Mouse (Mus musculus) left cerebral cortex, postnatal 14 days (tissue): ENCODE data around the gene Bpifa1. TPM values are rescaled to one million over a fixed set of nuclear protein-coding genes. Genes with fewer than 3 reads are reported as not detected.
"Not testable (repeated sequence)": the region's sequence is repeated elsewhere in the genome, so short reads cannot be mapped to it uniquely, and the experiment has no call there.

ENCODE experiments used
- DNase-seq, 2 experiments: peaks; one replicate each; pipeline ENCODE4 v3.0.0; 2021 to 2022; ENCODE audit warnings: low spot score in 2 of 2, mixed read lengths in 1 of 2
- intact Hi-C: fragments of 180-260 bp; cut with DNase I; formaldehyde crosslinking; loops from one replicate; pipeline ENCODE4 v1.15.1; 2025
- long read RNA-seq, 2 experiments: library from polyadenylated mRNA; stranded (forward); transcript quantifications; one replicate each; pipeline ENCODE4 v2.0.0; 2021
- total RNA-seq, 2 experiments: library from RNA; stranded (reverse); gene quantifications; 2 replicates each; pipeline ENCODE4 v1.2.3; 2021

Gene Bpifa1
- not detected for total RNA-seq
- long read RNA-seq, experiment 1 = 0 reads
- long read RNA-seq, experiment 2 = 0 reads

DNA sequence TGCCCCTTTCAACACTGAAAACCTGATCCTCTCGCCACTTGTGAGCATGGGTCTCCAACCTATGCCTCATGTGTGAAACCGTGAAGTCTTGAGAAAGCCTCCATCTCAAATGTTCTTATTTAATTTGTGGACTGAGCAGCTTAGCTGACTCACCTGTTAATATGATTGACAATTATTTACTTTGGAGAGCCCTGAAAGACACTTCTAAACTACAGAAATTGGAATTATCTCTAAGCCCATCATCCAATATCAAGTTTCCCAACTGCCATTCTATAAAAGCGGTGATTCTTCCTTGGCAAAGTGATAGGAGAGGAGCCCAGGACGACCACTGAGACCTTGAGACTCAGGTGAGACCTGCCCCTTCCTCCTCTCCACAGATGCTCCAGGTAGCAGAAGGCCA, at the start of gene Bpifa1:
Gene Bpifa1 (plus strand): TSS at position 301 of the 400 bp plus-strand sequence.
- intact Hi-C loops = no loop called here
- DNase-seq = no peak

DNA sequence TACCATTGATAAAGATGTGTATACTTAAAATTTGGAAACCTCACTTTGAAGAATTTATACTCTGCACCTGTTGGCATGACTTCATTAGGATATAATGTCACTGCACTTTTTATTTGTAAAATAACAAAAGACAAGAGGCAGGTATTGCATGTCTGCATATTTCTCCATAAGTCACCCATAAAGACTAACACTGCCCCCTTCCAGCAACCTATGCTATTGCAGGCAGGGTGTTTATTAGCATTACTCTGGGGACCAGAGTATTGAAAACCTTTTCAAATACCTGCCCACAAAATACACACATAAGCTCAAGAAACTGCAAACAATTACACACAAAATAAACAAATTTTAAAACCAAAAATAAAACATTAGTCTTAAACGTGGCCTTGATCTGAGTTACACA, 44.9 kb upstream of the Bpifa1 start:
- intact Hi-C loops = no loop called here

GRCm38 (mm10) chr2:154117381-154117780, 25.3 kb upstream of the Bpifa1 start:
- DNase-seq = no peak
- intact Hi-C loops = no loop called here

More for the DNA sequence above, 44.9 kb upstream of the Bpifa1 start:
- no peak for DNase-seq

GRCm38 (mm10) chr2:154130120-154130519, 12.6 kb upstream of the Bpifa1 start, which contains the start of gene Bpifa3:
TSS of gene Bpifa3 (plus strand) at chr2:154130336.
- DNase-seq = no peak
- intact Hi-C loops = no loop called here

DNA sequence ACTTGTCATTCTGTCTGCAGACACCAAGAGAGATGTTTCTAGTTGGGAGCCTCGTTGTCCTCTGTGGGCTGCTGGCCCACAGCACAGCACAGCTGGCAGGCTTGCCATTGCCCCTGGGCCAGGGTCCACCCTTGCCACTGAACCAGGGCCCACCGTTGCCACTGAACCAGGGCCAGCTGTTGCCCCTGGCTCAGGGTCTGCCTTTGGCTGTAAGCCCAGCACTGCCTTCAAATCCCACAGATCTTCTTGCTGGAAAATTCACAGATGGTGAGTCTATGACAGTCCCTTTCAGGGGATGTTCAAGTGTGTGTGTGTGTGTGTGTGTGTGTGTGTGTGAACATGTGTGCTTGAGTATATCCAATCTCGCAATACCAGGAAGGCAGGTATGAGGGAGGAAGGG, 1.1 kb downstream of the Bpifa1 start:
- intact Hi-C loops = no loop called here
- DNase-seq = peak; percentile 10 to 44

- DNase-seq = no peak
- intact Hi-C loops = no loop called here
These were observed 4.8 kb downstream of the Bpifa1 start for GRCm38 (mm10) chr2:154147496-154147895.

- peak; percentile 13 to 53 for DNase-seq
- intact Hi-C loops = no loop called here
These were observed 15.8 kb downstream of the Bpifa1 start for GRCm38 (mm10) chr2:154158433-154158832.

GRCm38 (mm10) chr2:154162307-154162706, 19.6 kb downstream of the Bpifa1 start, which contains the start of gene Bpifa5:
TSS of gene Bpifa5 (plus strand) at chr2:154162607.
- intact Hi-C loops = no loop called here
- no peak for DNase-seq

DNA sequence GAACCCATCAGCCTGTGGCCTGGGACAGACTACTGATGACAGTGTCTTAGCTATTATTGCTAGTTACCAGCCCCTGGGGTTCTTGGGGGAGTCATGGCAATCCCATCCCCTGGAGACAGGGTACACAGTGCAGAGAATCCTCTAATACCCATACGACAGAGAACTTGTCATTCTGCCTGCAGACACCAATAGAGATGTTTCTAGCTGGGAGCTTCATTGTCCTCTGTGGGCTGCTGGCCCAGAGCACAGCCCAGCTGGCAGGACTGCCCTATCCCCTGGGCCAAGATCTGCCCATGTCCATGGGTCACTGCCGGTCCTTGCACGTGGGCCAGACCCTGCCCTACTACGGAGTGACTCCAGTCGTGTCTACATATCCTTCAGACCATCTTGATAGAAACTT, 20.6 kb downstream of the Bpifa1 start:
- DNase-seq = no peak
- intact Hi-C loops = no loop called here

DNA sequence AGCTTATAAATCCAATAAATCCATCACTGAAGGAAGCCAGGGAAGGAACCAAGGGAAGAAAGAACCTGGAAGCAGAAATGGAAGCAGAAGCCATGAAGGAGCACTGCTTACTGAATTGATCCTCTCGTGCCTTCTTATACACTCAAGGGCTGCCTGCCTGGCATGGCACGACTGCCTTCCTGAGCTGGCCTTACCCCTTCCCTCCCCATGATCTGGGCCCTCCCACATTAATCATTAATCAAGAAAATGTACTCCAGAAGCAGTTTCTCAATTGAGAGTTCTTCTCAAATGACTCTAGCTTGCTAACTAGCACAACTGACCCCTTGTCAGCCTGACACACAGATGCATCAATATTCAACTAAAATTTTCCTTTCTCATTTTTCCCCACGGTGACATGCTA, 26.5 kb downstream of the Bpifa1 start:
- DNase-seq = no peak
- intact Hi-C loops = no loop called here

GRCm38 (mm10) chr2:154171621-154172020, 28.9 kb downstream of the Bpifa1 start:
- no peak for DNase-seq
- intact Hi-C loops = no loop called here

DNA sequence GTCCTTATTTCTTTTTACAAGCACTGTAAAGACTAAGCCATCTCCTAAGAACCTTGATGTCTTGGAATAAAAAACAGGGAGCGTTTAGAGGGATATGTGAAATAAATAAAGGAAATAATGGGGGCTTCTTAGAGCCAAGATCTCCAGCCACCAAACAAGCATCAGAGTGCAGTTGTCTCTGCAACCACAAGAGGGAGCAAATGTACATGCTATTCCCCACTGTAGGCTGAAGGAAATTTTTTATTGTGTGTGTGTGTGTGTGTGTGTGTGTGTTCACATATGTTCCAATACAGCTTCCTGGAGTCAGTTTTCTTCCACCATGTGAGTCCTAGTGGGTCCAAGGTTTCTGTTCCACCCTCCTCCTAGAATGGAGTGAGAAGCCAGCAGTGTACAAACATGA, 30.6 kb downstream of the Bpifa1 start:
- peak; percentile 44 to 69 for DNase-seq
- intact Hi-C loops = no loop called here

- intact Hi-C loops, DNase-seq: not testable (repeated sequence)
These were observed 39.2 kb downstream of the Bpifa1 start for GRCm38 (mm10) chr2:154181900-154182299.

DNA sequence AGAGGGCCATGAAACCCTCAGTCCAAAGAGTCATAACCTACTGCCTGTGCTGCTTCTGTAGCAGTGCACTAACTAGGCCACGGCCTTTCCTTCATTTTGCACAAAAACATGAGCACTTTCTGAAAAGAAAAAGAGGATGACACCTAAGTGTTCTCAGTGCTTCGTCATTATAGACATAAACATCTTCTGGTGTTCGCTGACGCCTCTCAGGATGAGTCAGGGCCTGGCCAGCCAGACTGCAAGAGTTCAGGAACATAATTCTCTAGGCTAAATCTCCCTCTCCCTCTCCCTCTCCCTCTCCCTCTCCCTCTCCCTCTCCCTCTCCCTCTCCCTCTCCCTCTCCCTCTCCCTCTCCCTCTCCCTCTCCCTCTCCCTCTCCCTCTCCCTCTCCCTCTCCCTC, 40.4 kb downstream of the Bpifa1 start:
- intact Hi-C loops, DNase-seq: not testable (repeated sequence)

- intact Hi-C loops = no loop called here
These were observed 42.6 kb downstream of the Bpifa1 start for GRCm38 (mm10) chr2:154185319-154185718.

GRCm38 (mm10) chr2:154185748-154186147, 43.1 kb downstream of the Bpifa1 start:
- DNase-seq = no peak
- intact Hi-C loops = no loop called here

More at GRCm38 (mm10) chr2:154185319-154185718, 42.6 kb downstream of the Bpifa1 start:
- DNase-seq = no peak

DNA sequence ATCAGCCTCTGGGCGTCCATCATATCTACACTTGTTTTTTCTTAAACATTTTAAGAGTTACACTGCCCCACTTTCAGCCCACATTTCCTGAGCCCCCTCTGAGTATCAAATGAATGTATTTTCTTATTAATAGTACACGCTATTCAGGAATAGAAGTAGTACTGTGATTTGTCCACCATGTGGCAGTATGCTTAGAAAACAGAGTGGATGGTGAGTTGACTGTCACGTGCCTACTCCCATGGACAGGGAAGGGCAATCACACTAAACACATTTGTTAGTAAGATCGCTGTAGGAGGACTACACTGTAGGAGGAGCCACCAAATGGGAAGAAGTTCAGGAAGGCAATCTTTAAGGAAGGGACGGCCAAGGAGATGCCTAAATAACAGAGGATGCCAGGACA, 44.8 kb downstream of the Bpifa1 start:
- intact Hi-C loops = no loop called here
- DNase-seq = no peak

DNA sequence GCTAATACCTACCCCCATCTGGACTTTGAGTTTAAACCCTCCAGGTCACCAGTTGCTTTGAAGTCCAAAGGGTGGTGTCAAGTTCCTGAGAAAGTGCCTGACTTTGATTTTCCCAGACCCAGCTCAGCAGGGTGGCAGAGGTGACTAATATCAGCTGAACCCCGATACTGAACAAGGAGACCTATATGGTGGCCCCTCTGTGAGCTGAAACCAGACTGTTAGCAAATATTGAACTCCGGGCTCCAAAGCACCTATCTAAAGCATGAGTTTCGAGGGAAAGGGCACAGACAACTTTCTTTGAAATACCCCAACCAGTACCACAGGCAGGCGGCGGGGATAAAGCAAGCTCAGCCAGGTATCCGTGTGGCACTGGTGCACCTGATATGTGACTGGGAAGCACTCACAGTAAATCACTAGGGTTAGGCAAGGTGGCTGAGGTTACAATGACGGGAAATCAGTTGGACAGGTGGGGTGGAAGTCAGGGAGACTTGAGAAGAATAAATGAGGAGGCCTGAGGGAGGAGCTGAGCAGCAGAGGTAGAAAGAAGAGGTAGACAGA, 47.3 kb downstream of the Bpifa1 start:
- no peak for DNase-seq
- intact Hi-C loops = no loop called here

DNA sequence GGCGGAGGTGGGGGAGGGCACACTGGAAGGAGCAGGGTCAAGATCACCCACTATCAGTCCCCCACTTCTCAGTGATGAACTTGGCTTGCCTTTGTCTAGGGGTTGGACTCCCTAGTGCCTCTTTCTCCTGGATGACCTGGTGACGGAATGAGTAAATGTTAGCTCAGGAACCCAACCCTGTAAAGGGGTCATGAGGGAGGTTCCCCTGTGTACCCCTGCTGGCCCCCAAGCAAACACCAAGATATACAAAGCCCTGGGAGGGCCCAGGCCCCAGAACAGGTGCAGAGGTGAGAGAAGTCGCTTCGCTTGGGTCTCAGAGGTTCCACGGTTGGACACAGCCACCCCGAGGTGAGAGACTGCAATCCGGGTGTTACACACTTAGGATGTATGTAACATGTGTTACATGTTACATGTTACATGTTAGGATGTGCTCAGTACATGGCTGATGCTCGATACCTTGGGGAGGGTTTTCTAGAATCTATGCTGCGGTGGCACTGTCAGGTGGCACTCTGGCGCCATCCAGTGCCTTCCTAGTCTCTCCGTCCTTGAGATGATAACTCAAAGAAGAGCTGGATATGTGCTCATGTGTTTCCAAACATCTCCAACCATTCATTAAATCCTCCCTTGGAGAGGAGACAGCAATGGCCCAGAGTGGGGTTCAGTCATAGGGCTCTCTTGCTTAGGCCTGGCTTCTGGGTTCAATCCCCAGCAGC, 48.0 kb downstream of the Bpifa1 start, which contains the start of gene Bpifb1:
Gene Bpifb1 (plus strand): TSS at position 273 of the 713 bp plus-strand sequence.
- DNase-seq = no peak

GRCm38 (mm10) chr2:154192141-154192540, 49.5 kb downstream of the Bpifa1 start:
- no peak for DNase-seq
- intact Hi-C loops = no loop called here

More for the DNA sequence above, 48.0 kb downstream of the Bpifa1 start, which contains the start of gene Bpifb1:
- intact Hi-C loops = no loop called here

GRCm38 (mm10) chr2:154193071-154193470, 50.4 kb downstream of the Bpifa1 start:
- intact Hi-C loops = no loop called here
- no peak for DNase-seq
